Mouse (Mus musculus) ES-E14 (cell line): ENCODE data around the gene Utp18. TPM values are rescaled to one million over a fixed set of nuclear protein-coding genes. Genes with fewer than 3 reads are reported as not detected.

Source experiments
- DNase-seq: peaks from one replicate; pipeline ENCODE4 v3.0.0-alpha.2; 2013; ENCODE audit warnings: low read depth, low spot score
- H3K27ac ChIP-seq: 2 replicates; pipeline ENCODE4 v1.5.1; 2012; ENCODE audit warnings: low read depth, mild to moderate bottlenecking, low read length, moderate library complexity, mixed read lengths; ENCODE audit not compliant: poor library complexity, insufficient read depth, severe bottlenecking
- H3K36me3 ChIP-seq: 2 replicates; pipeline ENCODE4 v1.6.1; 2012; ENCODE audit warnings: mild to moderate bottlenecking, low read length, moderate library complexity, mixed read lengths; ENCODE audit not compliant: control insufficient read depth, poor library complexity, insufficient read depth, severe bottlenecking
- H3K4me1 ChIP-seq, 2 experiments: fragments of 150-350 bp in 1 of 2; sonication (generic) in 1 of 2; 2 replicates each; pipeline ENCODE4 v1.6.1; 2012; ENCODE audit warnings: low read length in 2 of 2, mild to moderate bottlenecking in 1 of 2, mixed read lengths in 1 of 2; ENCODE audit not compliant: control insufficient read depth in 2 of 2, insufficient read depth in 2 of 2, poor library complexity in 1 of 2
- H3K4me3 ChIP-seq, 2 experiments: fragments of 150-350 bp in 1 of 2; sonication (generic) in 1 of 2; 2 replicates each; pipeline ENCODE4 v1.5.1; 2012; ENCODE audit warnings: low read length in 2 of 2, low read depth in 1 of 2, mild to moderate bottlenecking in 1 of 2, mixed read lengths in 1 of 2; ENCODE audit not compliant: insufficient read depth in 1 of 2, poor library complexity in 1 of 2, severe bottlenecking in 1 of 2
- H3K9ac ChIP-seq: 2 replicates; pipeline ENCODE4 v1.6.1; 2012; ENCODE audit warnings: low read depth, mild to moderate bottlenecking, low read length, mixed read lengths; ENCODE audit not compliant: poor library complexity, insufficient read depth, severe bottlenecking
- H3K9me3 ChIP-seq: fragments of 150-350 bp; sonication (generic); 2 replicates; pipeline ENCODE4 v1.6.1; 2012; ENCODE audit warnings: low read depth, mild to moderate bottlenecking, low read length; ENCODE audit not compliant: control insufficient read depth, insufficient read depth
- CHD2 ChIP-seq: IDR thresholded peaks from 2 replicates; pipeline ENCODE4 v1.6.1; 2014; ENCODE audit warnings: mild to moderate bottlenecking, low read depth, low read length, inconsistent platforms
- HCFC1 ChIP-seq: IDR thresholded peaks from 2 replicates; pipeline ENCODE4 v1.6.1; 2012; ENCODE audit warnings: low read length, inconsistent platforms, borderline replicate concordance; ENCODE audit not compliant: insufficient read depth
- MAFK ChIP-seq: IDR thresholded peaks from 2 replicates; pipeline ENCODE4 v1.6.1; 2014; ENCODE audit warnings: mild to moderate bottlenecking, low read depth, low read length, inconsistent platforms; ENCODE audit not compliant: insufficient read depth
- ZC3H11A ChIP-seq: IDR thresholded peaks from 2 replicates; pipeline ENCODE4 v1.6.1; 2012; ENCODE audit warnings: low read depth, mild to moderate bottlenecking, inconsistent platforms, low read length, borderline replicate concordance
- ZNF384 ChIP-seq: IDR thresholded peaks from 2 replicates; pipeline ENCODE4 v1.6.1; 2012; ENCODE audit warnings: low read depth, low read length, inconsistent platforms
- in situ Hi-C, 2 experiments: fragments of 600-800 bp; cut with MboI; formaldehyde crosslinking; loops; one replicate each; pipeline ENCODE4 v1.15.1; 2025; ENCODE audit warnings: low sequenced_read_pairs in 2 of 2, inconsistent platforms in 1 of 2; ENCODE audit not compliant: unreplicated experiment in 2 of 2
- total RNA-seq: library from RNA; depleted of rRNA; stranded (reverse); fragments of 300-350 nt; gene quantifications from 2 replicates; pipeline ENCODE4 v1.2.3, GENCODE M21; 2012

Gene Utp18
- total RNA-seq, 1 experiment = 48.2 TPM

GRCm38 (mm10) chr11:93862045-93862623 lies 23.4 kb downstream of the Utp18 start:
- no peak for TF ChIP-seq ZC3H11A
- no peak for TF ChIP-seq ZNF384
- TF ChIP-seq MAFK = no peak
- TF ChIP-seq HCFC1 = no peak
- no peak overlapping the region for H3K4me3 ChIP-seq
- no peak overlapping the region for H3K27ac ChIP-seq
- in situ Hi-C loops = no loop called here
- H3K9ac ChIP-seq = no peak overlapping the region
- no peaks in the 10 kb centered on the region for H3K4me1 ChIP-seq
- no peaks in the 10 kb centered on the region for H3K9me3 ChIP-seq
- no peak for DNase-seq
- peaks cover 9% of the 10 kb centered on the region for H3K36me3 ChIP-seq

- no peak overlapping the region for H3K27ac ChIP-seq
- H3K9ac ChIP-seq = no peak overlapping the region
- in situ Hi-C loops = no loop called here
- H3K4me3 ChIP-seq = no peak overlapping the region
- peaks cover 4% of the 10 kb centered on the region for H3K36me3 ChIP-seq
- no peaks in the 10 kb centered on the region for H3K4me1 ChIP-seq
- H3K9me3 ChIP-seq = no peaks in the 10 kb centered on the region
- DNase-seq = no peak
- TF ChIP-seq CHD2 = no peak
- TF ChIP-seq HCFC1 = no peak
- no peak for TF ChIP-seq MAFK
- no peak for TF ChIP-seq ZC3H11A
- no peak for TF ChIP-seq ZNF384
These were observed 24.4 kb downstream of the Utp18 start for GRCm38 (mm10) chr11:93861193-93861592.

- H3K9ac ChIP-seq = no peak overlapping the region
- in situ Hi-C loops = no loop called here
- no peak for DNase-seq
- no peaks in the 10 kb centered on the region for H3K4me1 ChIP-seq
- H3K4me3 ChIP-seq = no peak overlapping the region
- H3K36me3 ChIP-seq = peaks cover 4% of the 10 kb centered on the region
- no peak for TF ChIP-seq CHD2
- no peak for TF ChIP-seq HCFC1
- TF ChIP-seq ZC3H11A = no peak
- TF ChIP-seq ZNF384 = no peak
- TF ChIP-seq MAFK = no peak
- no peak overlapping the region for H3K27ac ChIP-seq
- H3K9me3 ChIP-seq = no peaks in the 10 kb centered on the region
These were observed 24.9 kb downstream of the Utp18 start for GRCm38 (mm10) chr11:93860540-93861172.

GRCm38 (mm10) chr11:93856284-93856955 lies 29.1 kb downstream of the Utp18 start:
- no peaks in the 10 kb centered on the region for H3K9me3 ChIP-seq
- TF ChIP-seq ZC3H11A (no peak; the same call in 1 of the 2 replicates), MAFK (no peak), CHD2 (no peak), ZNF384 (no peak), HCFC1 (no peak)
- DNase-seq = peak; percentile 71
- no peaks in the 10 kb centered on the region; the same call in 1 of the 2 replicates for H3K36me3 ChIP-seq
- H3K9ac ChIP-seq = no peak overlapping the region; the same call in 1 of the 2 replicates
- in situ Hi-C loops = no loop called here
- H3K27ac ChIP-seq = no peak overlapping the region
- no peak overlapping the region for H3K4me3 ChIP-seq
- no peaks in the 10 kb centered on the region for H3K4me1 ChIP-seq
